Comparison of ENCODE assay signal across 8 mouse cellular contexts in genomic region chr6:148135769-148136382, GRCm38 (mm10).
DNase-seq lines count a peak whose midpoint lies in the region; ATAC-seq and TF ChIP-seq lines count a peak whose summit lies in the region.

No protein-coding gene starts in this region.

- ATAC-seq in CD4-positive, CD25-positive, alpha-beta regulatory T cell, adult 4 months, result no peak
- peak; percentile 58; the same call in 1 of the 2 replicates for ATAC-seq in kidney, embryonic 15.5 days (replicated peaks; ENCODE audit: low FRiP score)
- peak; percentile 79 for ATAC-seq in monocyte, adult 5-6 weeks (replicated peaks; ENCODE audit: insufficient number of reproducible peaks, low FRiP score, low TSS enrichment, poor library complexity, severe bottlenecking)

- no peaks in the 10 kb centered on the region for H3K79me2 ChIP-seq in heart, adult 2 months (replicated peaks; ENCODE audit: control insufficient read depth, insufficient read depth, low read length)

- no peak overlapping the region for H3K4me3 ChIP-seq in heart, adult 2 months
- H3K4me3 ChIP-seq in kidney, embryonic 15.5 days (replicated peaks), result no peak overlapping the region

- H3K27me3 ChIP-seq in heart, adult 2 months (ENCODE audit: control insufficient read depth, insufficient read depth, low read length), result no peaks in the 10 kb centered on the region
- no peaks in the 10 kb centered on the region for H3K27me3 ChIP-seq in kidney, embryonic 15.5 days

- no peaks in the 10 kb centered on the region for H3K36me3 ChIP-seq in heart, adult 2 months (ENCODE audit: control insufficient read depth, insufficient read depth, low read length)
- H3K36me3 ChIP-seq in kidney, embryonic 15.5 days, result no peaks in the 10 kb centered on the region

- TF ChIP-seq POLR2A in heart, adult 2 months (IDR thresholded peaks at IDR 0.05; ENCODE audit: insufficient read depth, low read depth, low read length), result no peak

- intact Hi-C loops in heart, adult 2 months (cut with DNase I), result loop anchor here (10.0 kb wide), 1 partner anchor 131 kb away; no protein-coding TSS in a partner anchor

- no peaks in the 10 kb centered on the region for H3K4me1 ChIP-seq in heart, adult 2 months (ENCODE audit: control insufficient read depth, insufficient read depth, low read length)
- H3K4me1 ChIP-seq in kidney, embryonic 15.5 days, result no peaks in the 10 kb centered on the region

- H3K4me2 ChIP-seq in kidney, embryonic 15.5 days, result no peak overlapping the region

- 27% methylated on average over 9 of the region's 9 CpGs for WGBS in heart, adult 2 months
- 35% methylated on average over 9 of the region's 9 CpGs for WGBS in kidney, embryonic 15.5 days

- no peak overlapping the region for H3K27ac ChIP-seq in heart, adult 2 months
- no peak overlapping the region for H3K27ac ChIP-seq in kidney, embryonic 15.5 days

- no peak for TF ChIP-seq EP300 in heart, adult 2 months (IDR thresholded peaks at IDR 0.05; ENCODE audit: insufficient read depth, low read depth, low read length)

- no peaks in the 10 kb centered on the region for H3K9me3 ChIP-seq in kidney, embryonic 15.5 days (replicated peaks)

- peak; percentile 87 for TF ChIP-seq CTCF in heart, adult 2 months (IDR thresholded peaks at IDR 0.05)

- H3K9ac ChIP-seq in heart, adult 2 months (ENCODE audit: low read depth, low read length), result no peak overlapping the region
- no peak overlapping the region for H3K9ac ChIP-seq in kidney, embryonic 15.5 days

- DNase-seq in CD4-positive, CD25-positive, alpha-beta regulatory T cell, adult 2 months (ENCODE audit: low read depth, low spot score), result peak; percentile 45
- peak; percentile 70 for DNase-seq in embryo, embryonic 11.5 days (ENCODE audit: low read depth, low spot score)
- DNase-seq in heart, adult 2 months, result peak; percentile 53 to 68
- DNase-seq in liver, result peak; percentile 66
- peak; percentile 56 to 78 for DNase-seq in spleen, postnatal 4 days (ENCODE audit: low spot score in 2 of 2)
